Comparison of ENCODE assay signal across 7 mouse cellular contexts in genomic region chr16:58499172-58499584, GRCm38 (mm10). TPM values are rescaled to one million over a fixed set of nuclear protein-coding genes. Genes with fewer than 3 reads are reported as not detected.
DNase-seq lines count a peak whose midpoint lies in the region; ATAC-seq and TF ChIP-seq lines count a peak whose summit lies in the region.

No protein-coding gene starts in this region.

- ATAC-seq in erythroblast, adult 5-6 weeks (replicated peaks; ENCODE audit: low FRiP score, poor library complexity, severe bottlenecking), result peak; percentile 21
- ATAC-seq in hindbrain, embryonic 11.5 days (ENCODE audit: low FRiP score), result peak; percentile 29; the same call in 1 of the 2 replicates
- ATAC-seq in midbrain, embryonic 13.5 days, result peak; percentile 70
- no peak for ATAC-seq in CD4-positive, CD25-positive, alpha-beta regulatory T cell, adult 4 months

- no peak overlapping the region for H3K4me3 ChIP-seq in liver, adult 2 months (ENCODE audit: insufficient read depth, low read depth, low read length)
- no peak overlapping the region for H3K4me3 ChIP-seq in hindbrain, embryonic 11.5 days (ENCODE audit: low read depth, low read length)
- no peak overlapping the region for H3K4me3 ChIP-seq in midbrain, embryonic 13.5 days (replicated peaks)

- no peaks in the 10 kb centered on the region for H3K27me3 ChIP-seq in liver, adult 2 months (ENCODE audit: control insufficient read depth, insufficient read depth, low read length)
- H3K27me3 ChIP-seq in hindbrain, embryonic 11.5 days (ENCODE audit: control insufficient read depth, insufficient read depth, low read length), result no peaks in the 10 kb centered on the region
- H3K27me3 ChIP-seq in midbrain, embryonic 13.5 days, result no peaks in the 10 kb centered on the region

- H3K9ac ChIP-seq in liver, adult 2 months (ENCODE audit: low read depth, low read length), result no peak overlapping the region
- no peak overlapping the region for H3K9ac ChIP-seq in hindbrain, embryonic 11.5 days (ENCODE audit: low read depth, low read length)
- H3K9ac ChIP-seq in midbrain, embryonic 13.5 days (replicated peaks), result no peak overlapping the region

- H3K4me1 ChIP-seq in liver, adult 2 months (ENCODE audit: control insufficient read depth, insufficient read depth, low read length), result peaks cover 4% of the 10 kb centered on the region; the same call in 1 of the 2 replicates
- H3K4me1 ChIP-seq in hindbrain, embryonic 11.5 days (replicated peaks; ENCODE audit: control insufficient read depth, insufficient read depth, low read length), result no peaks in the 10 kb centered on the region
- peaks cover 27% of the 10 kb centered on the region for H3K4me1 ChIP-seq in midbrain, embryonic 13.5 days (replicated peaks)

- H3K9me3 ChIP-seq in hindbrain, embryonic 11.5 days (ENCODE audit: control insufficient read depth, low read length), result no peaks in the 10 kb centered on the region
- H3K9me3 ChIP-seq in midbrain, embryonic 13.5 days, result no peaks in the 10 kb centered on the region

- no peaks in the 10 kb centered on the region for H3K36me3 ChIP-seq in liver, adult 2 months (ENCODE audit: control insufficient read depth, insufficient read depth, low read length)
- H3K36me3 ChIP-seq in hindbrain, embryonic 11.5 days (ENCODE audit: control insufficient read depth, insufficient read depth, low read length), result no peaks in the 10 kb centered on the region
- H3K36me3 ChIP-seq in midbrain, embryonic 13.5 days, result no peaks in the 10 kb centered on the region

- TF ChIP-seq POLR2A in liver, adult 2 months (IDR thresholded peaks at IDR 0.05; ENCODE audit: extremely low read depth, insufficient read depth, low read length), result no peak

- H3K4me2 ChIP-seq in hindbrain, embryonic 11.5 days (replicated peaks; ENCODE audit: low read depth, low read length), result no peak overlapping the region
- H3K4me2 ChIP-seq in midbrain, embryonic 13.5 days (replicated peaks), result no peak overlapping the region

- no peak for TF ChIP-seq CTCF in liver, adult 2 months (IDR thresholded peaks at IDR 0.05; ENCODE audit: low read depth, low read length)

- H3K79me2 ChIP-seq in liver, adult 2 months (ENCODE audit: control insufficient read depth, insufficient read depth, low read length), result no peaks in the 10 kb centered on the region

- 0 out of 2 replicates have a peak overlapping the region, but pooled peaks have one; percentile 7 for H3K27ac ChIP-seq in liver, adult 2 months (replicated peaks; ENCODE audit: insufficient read depth, low read depth, low read length)
- no peak overlapping the region for H3K27ac ChIP-seq in hindbrain, embryonic 11.5 days (ENCODE audit: low read depth, low read length)
- H3K27ac ChIP-seq in midbrain, embryonic 13.5 days, result peak overlapping the region; percentile 35; the same call in 1 of the 2 replicates

- no peak for DNase-seq in liver, adult 2 months (ENCODE audit: extremely low read depth, low read depth, low spot score)
- DNase-seq in liver, result no peak
- DNase-seq in hindbrain, embryonic 11.5 days (ENCODE audit: low spot score), result no peak
- DNase-seq in spleen, adult 12 weeks (ENCODE audit: low spot score), result no peak

- WGBS in liver, adult 2 months, result 74% methylated on average over 1 of the region's 1 CpGs
- 82% methylated on average over 1 of the region's 1 CpGs for WGBS in hindbrain, embryonic 11.5 days
- 36% methylated on average over 1 of the region's 1 CpGs for WGBS in midbrain, embryonic 13.5 days

RNA-seq across cellular contexts. Expression of gene St3gal6, which starts 24.9 kb away (rescaled TPM):
- 3.2 and 4.8 TPM in 2 replicates for total RNA-seq in liver, adult 2 months (2014; rRNA removed)
- polyA plus RNA-seq in liver, adult 2 months (2012; rRNA removed), result 5.1 and 6.2 TPM in 2 replicates
- 95.3 and 151 TPM in 2 replicates for total RNA-seq in erythroblast, adult 5-6 weeks (2015; ENCODE audit: low replicate concordance)
- total RNA-seq in erythroblast, adult 5-6 weeks (2017; ENCODE audit: low replicate concordance), result 155 and 194 TPM in 2 replicates
- 8.0 and 9.8 TPM in 2 replicates for polyA plus RNA-seq in hindbrain, embryonic 11.5 days (2014; fragmentation: Nextera tagmentation; extraction: Ambion mirVana)
- polyA plus RNA-seq in midbrain, embryonic 13.5 days (2015; fragmentation: Nextera tagmentation; extraction: Ambion mirVana), result 8.3 and 9.9 TPM in 2 replicates
- 1 to 10 TPM; 5.7 to 9.5 TPM for polyA plus RNA-seq in CD4-positive, CD25-positive, alpha-beta regulatory T cell, adult 4 months (2017; shearing (Covaris generic))
